Mouse (Mus musculus) splenic B cell, adult 2 months (primary cell): ENCODE results near the gene Cd47.

Experiments used
- DNase-seq: peaks from one replicate; pipeline ENCODE4 v3.0.0-alpha.2; 2011; ENCODE audit warnings: low read depth, low spot score
- H3K27me3 ChIP-seq: 2 replicates; pipeline ENCODE4 v1.6.1; 2012; ENCODE audit warnings: mild to moderate bottlenecking, low read length, moderate library complexity, mixed read lengths; ENCODE audit not compliant: control insufficient read depth, poor library complexity, insufficient read depth, severe bottlenecking
- H3K36me3 ChIP-seq: 2 replicates; pipeline ENCODE4 v1.6.1; 2012; ENCODE audit warnings: mild to moderate bottlenecking, low read length, moderate library complexity, mixed read lengths; ENCODE audit not compliant: control insufficient read depth, poor library complexity, insufficient read depth, severe bottlenecking

Cd47 gene

DNA sequence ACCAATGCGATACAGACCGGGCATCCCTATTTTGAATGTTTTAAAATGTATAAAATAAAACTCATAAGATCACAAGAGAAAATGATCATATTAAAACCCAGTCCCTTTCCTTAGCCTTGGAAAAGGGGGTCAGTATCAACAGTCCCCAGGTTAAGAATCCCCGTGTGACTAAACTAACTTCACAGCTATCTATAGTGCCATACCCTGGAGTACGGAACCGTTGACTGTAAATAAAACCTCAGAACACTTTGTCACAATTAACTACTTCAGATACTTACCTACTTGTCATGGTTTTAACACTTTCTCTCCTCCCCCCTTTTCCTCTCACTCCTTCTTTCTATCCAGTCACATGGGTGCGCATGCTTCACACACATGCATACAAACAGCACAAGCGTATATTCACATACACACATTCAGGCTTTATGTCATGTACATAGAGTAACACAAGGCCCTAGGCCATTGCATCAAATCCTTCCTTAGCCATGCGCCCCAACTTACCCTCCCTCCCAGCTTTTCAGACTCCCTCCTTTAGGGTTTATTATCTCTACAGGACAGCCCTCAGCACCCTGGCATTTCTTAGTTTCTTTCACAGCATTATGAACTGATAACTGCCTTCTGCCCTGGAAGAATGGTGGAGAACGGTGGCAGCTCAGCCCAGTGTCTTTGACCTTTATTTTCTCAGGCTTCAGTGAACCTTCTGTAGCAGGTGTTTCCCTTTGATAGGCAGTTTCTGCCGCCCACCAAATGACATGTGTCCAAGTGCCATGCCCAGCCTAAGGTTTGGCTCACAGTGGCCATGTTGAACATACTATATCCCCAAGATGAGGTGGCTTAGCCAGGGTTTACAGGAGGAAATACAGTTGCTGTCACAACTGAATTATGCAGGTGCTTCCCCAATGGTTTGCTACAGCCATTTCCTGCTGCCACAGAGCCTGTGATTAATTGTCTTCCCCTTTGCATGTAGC, at the start of gene Cd47:
TSS of gene Cd47 (plus strand) at position 937 of the 965 bp plus-strand sequence.
- Histone ChIP-seq H3K36me3 (no peaks in the 10 kb centered on the region), H3K27me3 (no peaks in the 10 kb centered on the region)
- DNase-seq: peak; percentile 62

DNA sequence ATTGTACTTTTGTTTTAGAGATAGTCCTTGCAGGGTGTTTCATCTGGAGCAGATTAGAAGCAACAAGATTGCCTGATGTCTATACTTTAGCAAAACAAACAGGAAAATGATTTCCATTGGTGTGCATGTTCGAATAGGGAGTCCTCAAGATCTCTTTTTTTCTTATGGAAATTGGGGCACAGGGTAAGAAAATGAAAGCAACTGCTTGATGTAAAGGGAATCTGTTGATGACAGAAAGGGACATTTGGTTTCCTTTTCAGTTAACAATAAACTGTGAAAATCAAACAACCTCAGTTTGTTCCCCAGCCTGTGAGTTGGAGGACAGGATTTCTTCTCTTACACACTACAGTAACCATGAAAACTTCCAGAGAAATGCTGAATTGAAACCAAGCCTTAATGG, 47.4 kb upstream of the Cd47 start:
- no peaks in the 10 kb centered on the region for H3K27me3 ChIP-seq
- no peak for DNase-seq
- no peaks in the 10 kb centered on the region for H3K36me3 ChIP-seq

DNA sequence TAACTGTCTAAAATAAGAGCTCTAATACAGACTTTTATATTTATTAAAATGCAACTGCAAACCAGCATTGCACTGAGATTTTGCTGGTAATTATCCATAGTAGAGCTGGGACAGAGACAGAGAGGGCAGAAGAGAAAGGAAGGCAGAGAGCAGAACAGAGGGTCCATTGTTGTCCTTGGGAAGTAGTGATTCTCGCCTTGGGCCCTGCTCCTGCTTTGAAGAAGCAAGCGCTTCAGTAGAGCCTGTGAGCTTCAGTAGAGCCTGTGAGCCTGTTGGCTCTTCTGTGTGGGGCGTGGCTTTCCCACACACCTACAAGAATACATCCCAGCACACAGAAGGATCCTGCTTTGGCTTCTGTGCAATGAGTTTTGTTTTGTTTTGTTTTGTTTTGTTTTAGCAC, 47.0 kb upstream of the Cd47 start:
- H3K36me3 ChIP-seq: no peaks in the 10 kb centered on the region
- no peaks in the 10 kb centered on the region for H3K27me3 ChIP-seq
- DNase-seq: no peak

DNA sequence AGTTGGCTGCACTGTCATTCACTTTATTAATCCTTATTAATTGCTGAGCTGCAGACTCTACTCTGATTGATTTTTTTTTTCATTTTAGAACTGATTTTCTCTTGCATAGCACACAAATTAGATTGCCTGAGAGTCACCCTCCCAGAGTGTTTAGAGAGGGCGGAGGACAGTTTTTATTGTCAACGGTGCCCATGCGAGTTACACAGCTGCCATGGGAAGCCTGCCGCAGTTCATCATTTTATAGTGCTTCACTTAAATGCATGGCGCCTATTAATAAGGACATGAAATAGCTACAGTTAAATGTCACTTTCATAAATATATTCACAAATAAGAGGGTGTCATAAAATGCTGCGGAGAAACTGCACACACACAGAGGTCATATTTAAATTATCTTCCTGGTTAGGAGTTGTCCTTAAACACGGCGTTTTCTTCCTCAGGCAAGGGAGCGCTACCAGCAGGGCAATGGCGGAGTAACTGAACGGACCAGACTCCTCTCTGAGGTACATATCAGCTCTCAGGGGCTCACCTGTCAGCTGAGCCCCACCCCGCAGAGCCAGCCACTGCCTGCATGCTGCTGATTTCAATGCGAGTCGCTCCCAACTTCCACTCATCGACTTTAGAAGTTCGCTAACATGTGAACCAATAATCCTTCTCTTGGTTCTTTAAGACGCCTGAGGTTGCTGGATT, 39.7 kb upstream of the Cd47 start:
- DNase-seq: no peak
- Histone ChIP-seq H3K36me3 (no peaks in the 10 kb centered on the region), H3K27me3 (no peaks in the 10 kb centered on the region)

DNA sequence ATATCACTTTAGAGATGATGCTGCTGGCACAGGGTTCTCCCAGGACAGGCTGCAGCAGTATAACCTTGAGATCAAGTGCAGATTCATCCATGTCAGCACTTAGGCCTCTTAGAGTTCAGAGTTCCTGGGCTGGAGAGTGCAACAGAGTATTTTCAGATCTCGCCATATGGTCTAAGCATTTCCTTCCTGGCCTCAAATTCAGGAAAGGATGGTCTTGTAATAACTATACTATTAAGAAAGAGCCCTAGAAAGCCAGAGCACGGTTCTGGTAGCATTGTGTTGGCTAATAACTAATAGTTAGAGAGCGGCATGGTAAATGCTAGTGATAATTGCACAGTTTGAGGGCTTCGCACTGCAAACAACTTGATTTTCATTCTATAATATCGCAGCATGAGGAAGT, 38.4 kb upstream of the Cd47 start:
- no peak for DNase-seq
- H3K27me3 ChIP-seq: no peaks in the 10 kb centered on the region

DNA sequence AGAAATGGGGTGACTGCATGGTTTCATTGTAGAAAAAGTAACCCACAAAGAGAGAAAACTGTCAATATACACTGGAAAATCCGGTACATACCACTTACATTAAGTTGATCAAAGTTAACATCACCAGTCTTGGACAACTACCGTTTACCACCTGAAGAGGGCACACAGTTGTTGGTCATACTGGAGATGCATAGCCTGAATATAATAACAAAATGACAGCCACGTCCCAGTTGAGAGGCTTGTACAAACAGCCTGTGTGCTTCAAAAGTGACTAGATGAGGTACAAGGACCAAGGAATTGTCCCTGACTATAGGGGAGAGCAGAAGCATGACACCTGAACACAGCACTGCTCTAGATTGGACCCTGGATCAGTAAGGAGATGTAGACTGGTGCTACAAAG, 34.0 kb upstream of the Cd47 start:
- Histone ChIP-seq H3K27me3 (no peaks in the 10 kb centered on the region), H3K36me3 (no peaks in the 10 kb centered on the region)
- DNase-seq: peak; percentile 84

More for the DNA sequence above, 38.4 kb upstream of the Cd47 start:
- H3K36me3 ChIP-seq: no peaks in the 10 kb centered on the region

DNA sequence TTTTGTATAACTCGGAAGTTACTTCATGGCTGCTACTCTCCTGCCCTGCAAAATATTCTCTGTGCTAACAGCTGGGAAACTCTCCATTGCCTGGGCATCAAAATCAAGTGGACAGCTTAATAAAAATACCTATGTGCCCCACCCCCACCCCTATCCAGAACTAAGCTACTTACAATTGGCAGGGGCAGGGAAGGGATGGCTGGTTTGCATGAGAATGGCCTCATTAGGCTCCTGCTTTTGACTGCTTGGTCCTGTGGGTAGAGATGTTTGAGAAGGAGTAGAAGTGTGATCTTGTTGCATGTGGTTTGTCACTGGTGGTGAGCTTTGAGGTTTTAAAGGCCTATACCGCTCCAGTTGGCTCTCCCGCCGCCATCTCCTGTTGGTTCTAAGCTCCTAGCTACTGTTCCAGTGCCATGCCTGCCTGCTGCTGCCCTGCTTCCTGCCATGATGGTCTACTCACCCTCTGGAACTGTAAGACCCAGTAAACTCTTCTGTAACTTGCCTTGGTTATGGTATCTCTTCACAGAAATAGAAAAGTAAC, 31.8 kb upstream of the Cd47 start:
- DNase-seq: no peak
- H3K36me3 ChIP-seq: no peaks in the 10 kb centered on the region

DNA sequence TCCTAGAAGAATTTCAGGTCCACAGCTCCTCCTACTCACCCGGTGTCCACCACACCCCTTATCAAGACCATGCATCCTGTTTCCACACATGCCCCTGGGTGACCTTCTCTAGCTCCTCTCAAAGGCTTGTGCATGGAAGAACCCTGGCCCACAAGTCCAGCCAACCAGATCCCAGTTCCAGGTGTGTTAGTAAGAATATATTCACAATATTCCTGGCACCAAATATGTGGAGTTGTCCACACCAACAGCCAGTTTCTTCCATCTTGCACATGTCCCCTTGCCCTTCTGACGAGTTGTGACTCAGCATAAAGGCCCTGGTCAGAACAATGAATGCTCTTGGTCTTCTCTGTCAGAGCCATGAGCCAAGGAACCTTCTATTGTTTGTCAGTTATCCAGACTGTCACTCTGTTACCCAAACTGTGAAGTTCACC, 30.5 kb upstream of the Cd47 start:
- no peak for DNase-seq
- H3K27me3 ChIP-seq: no peaks in the 10 kb centered on the region
- H3K36me3 ChIP-seq: no peaks in the 10 kb centered on the region

More for the DNA sequence above, 31.8 kb upstream of the Cd47 start:
- H3K27me3 ChIP-seq: no peaks in the 10 kb centered on the region

DNA sequence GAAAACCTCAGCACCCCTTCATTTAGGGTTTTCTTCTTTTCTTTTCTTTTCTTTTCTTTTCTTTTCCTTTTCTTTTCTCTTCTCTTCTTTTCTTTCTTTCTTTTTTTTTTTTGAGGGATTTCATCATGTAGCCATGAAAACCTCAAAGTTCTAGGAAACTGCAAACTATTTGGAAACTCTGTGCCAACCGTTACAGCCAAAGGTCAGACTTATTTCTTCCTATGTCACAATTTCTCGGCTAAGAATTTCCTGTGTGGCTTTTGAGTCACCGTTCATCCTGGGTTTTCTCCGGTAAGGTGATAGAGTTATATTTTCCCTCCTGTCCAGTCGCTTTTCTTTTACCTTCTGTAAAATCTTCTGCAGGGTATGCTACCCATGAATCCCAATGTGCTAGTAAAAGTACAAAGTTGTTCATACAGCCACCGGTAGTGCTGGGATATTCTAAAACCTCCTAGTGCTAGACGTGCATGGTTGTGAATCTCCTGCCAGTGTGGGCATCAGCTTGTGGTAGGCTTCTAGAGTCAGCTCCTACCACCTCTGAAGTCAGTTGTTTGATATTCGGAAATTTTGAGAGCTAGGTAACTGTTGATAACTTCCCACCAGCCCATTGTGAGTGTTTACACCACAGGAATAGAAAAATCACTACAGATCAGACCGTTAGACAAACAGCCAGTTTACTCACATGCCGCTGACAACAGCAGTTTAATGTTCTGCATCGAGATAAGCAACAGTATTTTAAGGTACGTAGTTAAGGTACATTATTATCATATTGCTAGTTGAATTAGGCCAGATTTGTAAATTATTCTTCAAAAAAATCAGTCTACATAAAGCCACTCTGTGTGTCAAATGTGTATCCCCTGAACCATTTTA, 29.8 kb upstream of the Cd47 start:
- no peaks in the 10 kb centered on the region for H3K27me3 ChIP-seq
- H3K36me3 ChIP-seq: no peaks in the 10 kb centered on the region
- DNase-seq: no peak

DNA sequence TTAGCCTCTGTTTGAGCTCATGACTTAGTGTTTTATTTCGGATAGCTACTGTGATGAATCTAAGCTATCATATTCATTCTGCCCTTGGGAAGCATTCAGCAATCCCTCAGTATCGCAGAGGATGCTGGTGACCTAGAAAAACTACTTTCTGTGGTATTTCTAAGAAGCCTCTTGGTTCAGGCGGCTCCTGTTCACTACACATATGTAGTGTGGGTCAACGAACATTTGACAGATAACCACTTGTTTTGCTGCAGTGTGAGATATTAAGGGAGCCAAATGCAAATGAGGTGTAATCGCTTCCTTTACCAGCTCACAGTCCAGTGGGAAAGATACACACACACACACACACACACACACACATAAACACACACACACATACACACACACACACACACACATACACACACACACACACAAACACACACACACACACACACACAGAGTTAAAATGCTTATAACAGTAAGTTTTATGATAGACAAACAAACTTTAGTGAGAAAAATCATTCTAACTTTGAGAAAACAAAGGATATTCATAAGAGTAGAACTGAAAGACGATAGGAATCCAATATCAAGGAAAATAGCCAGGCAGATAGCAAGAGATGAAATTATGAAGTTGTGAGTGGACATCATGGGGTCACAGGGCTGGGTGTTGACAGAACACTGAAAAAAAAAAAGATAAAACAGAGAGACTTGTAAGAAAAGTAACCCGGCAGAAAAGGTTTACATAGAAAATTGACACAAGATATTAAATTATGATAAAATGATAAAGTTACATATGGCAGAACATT, 28.5 kb upstream of the Cd47 start:
- Histone ChIP-seq H3K36me3 (no peaks in the 10 kb centered on the region), H3K27me3 (no peaks in the 10 kb centered on the region)
- no peak for DNase-seq

DNA sequence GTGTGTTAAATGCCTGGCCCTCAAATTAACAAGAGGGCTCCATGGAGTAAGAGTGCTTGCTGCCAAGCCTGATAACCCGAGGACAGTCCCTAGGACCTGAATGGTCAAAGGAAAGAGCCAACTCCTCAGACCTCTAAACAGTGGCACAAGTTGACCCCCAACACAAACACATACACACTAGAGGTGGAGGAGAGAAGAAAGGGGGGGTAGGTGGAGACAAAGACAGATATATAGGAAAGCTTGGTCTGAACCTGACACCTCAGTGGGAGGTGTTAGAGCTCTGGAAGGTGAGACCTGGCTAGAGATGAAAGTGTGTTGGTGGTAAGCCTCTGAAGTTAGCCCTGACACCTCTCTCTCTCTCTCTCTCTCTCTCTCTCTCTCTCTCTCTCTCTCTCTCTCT, 27.8 kb upstream of the Cd47 start:
- H3K36me3 ChIP-seq: no peaks in the 10 kb centered on the region

DNA sequence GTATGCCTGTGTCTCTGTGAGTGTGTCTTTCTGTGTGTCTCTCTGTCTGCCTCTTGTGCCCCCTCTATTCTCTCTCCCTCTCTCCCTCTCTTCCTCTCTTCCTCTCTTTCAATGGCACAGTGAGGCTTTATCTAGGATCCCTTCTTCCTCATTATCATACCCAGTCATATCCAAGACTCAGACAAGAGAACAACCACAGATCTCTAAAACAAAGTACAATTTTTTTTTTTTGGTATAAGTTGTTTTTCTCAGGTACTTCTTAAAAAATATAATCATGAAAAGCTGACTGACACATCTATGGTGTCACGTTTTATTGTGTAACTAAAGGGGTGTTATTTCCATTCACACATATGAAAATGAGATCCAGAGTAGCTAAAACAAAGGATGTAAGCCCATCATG, 27.3 kb upstream of the Cd47 start:
- DNase-seq: no peak
- H3K27me3 ChIP-seq: no peaks in the 10 kb centered on the region

More for the DNA sequence above, 27.8 kb upstream of the Cd47 start:
- no peaks in the 10 kb centered on the region for H3K27me3 ChIP-seq
- DNase-seq: no peak

DNA sequence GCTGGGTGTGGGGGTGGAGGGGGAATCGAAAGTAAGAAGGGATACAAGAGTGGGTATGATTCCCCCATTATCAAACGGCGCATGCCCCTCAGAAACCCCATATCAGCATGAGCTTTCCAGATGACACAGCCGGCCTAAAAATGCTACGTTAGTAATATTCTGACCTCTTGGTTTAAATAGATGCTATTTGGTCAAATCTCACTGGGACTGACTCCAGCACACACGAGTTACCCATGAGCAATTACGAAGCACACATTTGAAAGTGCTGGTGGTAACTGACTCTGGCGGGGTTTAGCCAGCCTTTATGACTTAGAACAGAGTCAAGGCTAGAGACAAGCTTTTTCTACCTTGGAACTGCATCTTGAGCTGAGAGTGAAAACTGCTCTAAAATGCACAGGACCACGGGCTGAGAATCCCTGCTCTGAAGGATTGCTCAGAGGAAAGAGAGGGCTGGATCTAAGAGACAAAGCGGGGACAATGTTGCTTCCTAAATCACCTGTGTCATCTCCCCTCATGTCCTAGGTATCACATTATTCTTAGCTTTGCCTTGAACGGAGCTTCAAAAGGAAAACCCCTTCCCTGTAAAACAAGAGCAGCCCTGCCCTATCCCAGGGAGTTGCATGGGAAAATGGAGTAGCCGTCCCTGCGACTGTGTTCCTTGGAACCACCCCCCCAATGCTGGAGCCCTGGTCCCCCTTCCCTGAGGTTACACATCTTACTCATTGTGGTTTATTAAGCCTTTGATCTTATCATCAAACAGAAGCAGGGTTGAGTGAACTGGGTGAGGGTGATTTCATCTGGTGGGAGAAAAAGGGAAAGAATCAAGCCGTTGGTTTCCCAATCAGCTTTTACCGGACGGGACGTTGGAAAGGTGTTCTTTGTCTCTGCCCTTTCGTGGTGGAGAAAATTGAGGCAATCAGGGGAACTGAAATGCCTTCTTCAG, 26.0 kb upstream of the Cd47 start:
- Histone ChIP-seq H3K27me3 (no peaks in the 10 kb centered on the region), H3K36me3 (no peaks in the 10 kb centered on the region)
- DNase-seq: no peak

More for the DNA sequence above, 27.3 kb upstream of the Cd47 start:
- no peaks in the 10 kb centered on the region for H3K36me3 ChIP-seq
